Mouse (Mus musculus): ENCODE data around the gene Iqsec2. TPM values are rescaled to one million over a fixed set of nuclear protein-coding genes. Genes with fewer than 3 reads are reported as not detected.
A peak's percentile ranks its signal among the peaks of the same experiment; 100 is the strongest.

The Iqsec2 gene
- total RNA-seq, 1 experiment from 2014 or later = 0.23 TPM

GRCm38 (mm10) chrX:152175284-152175683 is 31.2 kb downstream of the Iqsec2 start:
- peak; percentile 45; the same call in 1 of the 2 replicates for ATAC-seq (ENCODE audit: extremely low read depth, insufficient number of reproducible peaks, low FRiP score, poor library complexity, severe bottlenecking)

GRCm38 (mm10) chrX:152177897-152178296 is 33.8 kb downstream of the Iqsec2 start:
- ATAC-seq (ENCODE audit: extremely low read depth, insufficient number of reproducible peaks, low FRiP score, poor library complexity, severe bottlenecking) = no peak

GRCm38 (mm10) chrX:152178843-152179545 is 34.9 kb downstream of the Iqsec2 start:
- no peak for ATAC-seq (ENCODE audit: extremely low read depth, insufficient number of reproducible peaks, low FRiP score, poor library complexity, severe bottlenecking)

- no peak for ATAC-seq (ENCODE audit: extremely low read depth, insufficient number of reproducible peaks, low FRiP score, poor library complexity, severe bottlenecking)
Observed at GRCm38 (mm10) chrX:152179670-152180656, 35.9 kb downstream of the Iqsec2 start.

- no peak for ATAC-seq (ENCODE audit: extremely low read depth, insufficient number of reproducible peaks, low FRiP score, poor library complexity, severe bottlenecking)
Observed at GRCm38 (mm10) chrX:152187151-152187550, 43.1 kb downstream of the Iqsec2 start.

- no peak for ATAC-seq (ENCODE audit: extremely low read depth, insufficient number of reproducible peaks, low FRiP score, poor library complexity, severe bottlenecking)
Observed at GRCm38 (mm10) chrX:152191266-152191665, 47.2 kb downstream of the Iqsec2 start.

- ATAC-seq (ENCODE audit: extremely low read depth, insufficient number of reproducible peaks, low FRiP score, poor library complexity, severe bottlenecking) = no peak
Observed at GRCm38 (mm10) chrX:152197814-152198648, 54.0 kb downstream of the Iqsec2 start.

- ATAC-seq (ENCODE audit: extremely low read depth, insufficient number of reproducible peaks, low FRiP score, poor library complexity, severe bottlenecking) = no peak
Observed at GRCm38 (mm10) chrX:152201737-152202421, 57.8 kb downstream of the Iqsec2 start.

- ATAC-seq (ENCODE audit: extremely low read depth, insufficient number of reproducible peaks, low FRiP score, poor library complexity, severe bottlenecking) = no peak
Observed at GRCm38 (mm10) chrX:152202422-152203103, 58.5 kb downstream of the Iqsec2 start.

GRCm38 (mm10) chrX:152203247-152203646 is 59.2 kb downstream of the Iqsec2 start:
- ATAC-seq (ENCODE audit: extremely low read depth, insufficient number of reproducible peaks, low FRiP score, poor library complexity, severe bottlenecking) = no peak

GRCm38 (mm10) chrX:152205486-152205885 is 61.4 kb downstream of the Iqsec2 start:
- ATAC-seq (ENCODE audit: extremely low read depth, insufficient number of reproducible peaks, low FRiP score, poor library complexity, severe bottlenecking) = no peak

GRCm38 (mm10) chrX:152214703-152215102 is 70.6 kb downstream of the Iqsec2 start:
- ATAC-seq (ENCODE audit: extremely low read depth, insufficient number of reproducible peaks, low FRiP score, poor library complexity, severe bottlenecking) = 0 out of 2 replicates have a peak, but pooled peaks have one; percentile 30

GRCm38 (mm10) chrX:152218529-152218928 is 74.5 kb downstream of the Iqsec2 start:
- no peak for ATAC-seq (ENCODE audit: extremely low read depth, insufficient number of reproducible peaks, low FRiP score, poor library complexity, severe bottlenecking)

- no peak for ATAC-seq (ENCODE audit: extremely low read depth, insufficient number of reproducible peaks, low FRiP score, poor library complexity, severe bottlenecking)
Observed at GRCm38 (mm10) chrX:152221721-152222120, 77.7 kb downstream of the Iqsec2 start.

GRCm38 (mm10) chrX:152222226-152222625 is 78.2 kb downstream of the Iqsec2 start:
- no peak for ATAC-seq (ENCODE audit: extremely low read depth, insufficient number of reproducible peaks, low FRiP score, poor library complexity, severe bottlenecking)

- no peak for ATAC-seq (ENCODE audit: extremely low read depth, insufficient number of reproducible peaks, low FRiP score, poor library complexity, severe bottlenecking)
Observed at GRCm38 (mm10) chrX:152223313-152223712, 79.2 kb downstream of the Iqsec2 start.

GRCm38 (mm10) chrX:152224280-152224679 is 80.2 kb downstream of the Iqsec2 start:
- ATAC-seq (ENCODE audit: extremely low read depth, insufficient number of reproducible peaks, low FRiP score, poor library complexity, severe bottlenecking) = no peak

Data from neutrophil, adult 5-6 weeks (primary cell).